Mouse (Mus musculus): ENCODE data around the gene Zfp36. TPM values are rescaled to one million over a fixed set of nuclear protein-coding genes. Genes with fewer than 3 reads are reported as not detected.
A peak's percentile ranks its signal among the peaks of the same experiment; 100 is the strongest.

The Zfp36 gene
- total RNA-seq, 2 experiments from 2014 or later, result 5.9 to 11.6 TPM

DNA sequence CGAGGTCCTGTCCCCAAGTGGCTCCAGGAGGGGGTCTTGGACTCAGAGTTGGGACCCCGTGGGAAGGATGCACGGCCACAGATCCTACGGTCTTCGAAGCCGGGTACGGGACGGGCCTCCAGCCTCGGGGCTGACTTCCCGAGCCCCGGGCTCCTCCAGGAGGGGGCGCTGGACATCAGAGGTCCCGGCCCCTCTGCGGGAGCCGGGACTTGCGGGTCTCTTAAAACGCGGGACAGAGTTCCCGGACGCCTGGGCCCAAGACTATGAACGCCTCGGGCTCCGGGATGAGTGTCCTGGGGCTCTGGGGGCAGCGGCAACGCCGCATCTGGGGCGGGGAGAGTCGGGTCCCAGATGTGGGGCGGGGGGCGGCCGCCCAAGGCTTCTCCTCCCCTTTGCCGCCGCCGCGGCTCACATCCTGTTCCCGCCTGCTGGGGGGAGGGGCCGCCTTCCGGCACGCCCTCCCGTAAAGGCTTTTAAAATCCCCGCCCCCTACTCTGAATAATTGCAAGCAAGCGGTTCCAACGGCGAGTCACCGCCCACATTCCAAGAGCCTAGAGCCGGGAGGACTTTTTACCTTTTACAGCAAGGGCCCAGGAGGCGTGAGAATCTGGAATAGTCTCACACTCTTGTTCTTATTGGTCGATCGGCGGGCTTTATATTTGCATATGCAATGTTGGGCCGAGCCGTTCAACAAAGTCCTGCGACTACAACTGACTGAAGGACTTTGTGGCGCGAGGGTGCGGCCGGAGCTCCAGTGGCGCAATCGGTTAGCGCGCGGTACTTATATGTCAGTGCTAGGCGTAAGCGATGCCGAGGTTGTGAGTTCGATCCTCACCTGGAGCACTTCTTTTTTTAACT is 7.6 kb downstream of the Zfp36 start, which contains the start of gene Plekhg2:
Plekhg2 (minus strand) TSS at position 349 of the 858 bp plus-strand sequence.
- DNase-seq, result peak; percentile 95
- intact Hi-C loops (cut with DNase I; ENCODE audit: low total_unique reads), result no loop called here

DNA sequence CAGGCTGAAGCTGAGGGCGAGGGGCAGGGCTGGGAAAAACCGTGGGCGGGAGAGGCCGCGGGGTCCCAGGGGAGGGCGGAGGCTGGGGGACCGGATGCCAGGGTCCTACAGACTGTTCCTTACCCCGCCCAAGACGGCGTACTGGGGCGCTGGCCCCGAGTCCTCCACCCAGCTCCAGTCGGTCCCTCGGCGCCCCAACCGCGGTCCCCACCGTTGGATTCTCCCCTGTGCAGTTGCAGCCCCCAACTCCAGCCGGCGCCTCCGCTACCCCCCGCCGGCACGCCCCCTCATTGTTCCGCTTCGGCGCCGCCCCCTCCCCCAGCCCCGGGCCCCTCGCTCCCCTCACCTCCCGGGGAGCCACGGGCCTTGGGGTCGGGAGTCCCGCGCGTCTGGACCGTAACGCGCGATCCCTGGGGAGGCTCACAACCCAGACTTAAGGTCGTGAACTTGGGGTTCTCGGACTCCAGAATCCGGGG is 8.5 kb downstream of the Zfp36 start:
- intact Hi-C loops (cut with DNase I; ENCODE audit: low total_unique reads), result no loop called here

DNA sequence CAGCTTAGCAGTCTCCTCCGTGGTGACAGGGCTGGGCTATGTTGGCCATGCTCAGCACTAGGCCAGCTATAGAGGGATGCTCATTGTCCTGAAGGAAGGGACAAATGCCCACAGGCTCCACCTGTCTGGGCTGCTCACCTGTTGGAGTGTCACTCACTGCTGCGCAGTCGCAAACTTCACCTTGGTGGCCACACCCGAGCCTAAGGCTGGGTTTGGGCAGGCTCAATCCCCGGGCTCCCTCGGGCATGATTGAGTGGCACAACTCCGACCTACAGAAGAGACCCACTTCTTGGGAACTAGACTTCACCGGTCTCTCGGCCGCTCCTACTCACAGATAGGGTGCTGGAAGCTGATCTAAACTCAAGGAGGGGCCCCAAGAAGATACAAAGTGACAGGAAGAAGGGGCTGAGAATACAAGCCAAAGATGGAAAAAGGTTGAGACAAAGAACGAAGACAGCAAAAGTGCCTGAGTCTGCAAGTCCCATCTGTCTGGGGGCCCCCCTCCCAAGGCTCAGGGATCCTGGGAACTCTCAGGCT is 9.0 kb downstream of the Zfp36 start:
- intact Hi-C loops (cut with DNase I; ENCODE audit: low total_unique reads), result no loop called here
- no peak for DNase-seq

More for the DNA sequence above, 8.5 kb downstream of the Zfp36 start:
- peak; percentile 80 for DNase-seq

GRCm38 (mm10) chr7:28370051-28370450 is 10.0 kb downstream of the Zfp36 start:
- DNase-seq, result no peak
- intact Hi-C loops (cut with DNase I; ENCODE audit: low total_unique reads), result no loop called here

DNA sequence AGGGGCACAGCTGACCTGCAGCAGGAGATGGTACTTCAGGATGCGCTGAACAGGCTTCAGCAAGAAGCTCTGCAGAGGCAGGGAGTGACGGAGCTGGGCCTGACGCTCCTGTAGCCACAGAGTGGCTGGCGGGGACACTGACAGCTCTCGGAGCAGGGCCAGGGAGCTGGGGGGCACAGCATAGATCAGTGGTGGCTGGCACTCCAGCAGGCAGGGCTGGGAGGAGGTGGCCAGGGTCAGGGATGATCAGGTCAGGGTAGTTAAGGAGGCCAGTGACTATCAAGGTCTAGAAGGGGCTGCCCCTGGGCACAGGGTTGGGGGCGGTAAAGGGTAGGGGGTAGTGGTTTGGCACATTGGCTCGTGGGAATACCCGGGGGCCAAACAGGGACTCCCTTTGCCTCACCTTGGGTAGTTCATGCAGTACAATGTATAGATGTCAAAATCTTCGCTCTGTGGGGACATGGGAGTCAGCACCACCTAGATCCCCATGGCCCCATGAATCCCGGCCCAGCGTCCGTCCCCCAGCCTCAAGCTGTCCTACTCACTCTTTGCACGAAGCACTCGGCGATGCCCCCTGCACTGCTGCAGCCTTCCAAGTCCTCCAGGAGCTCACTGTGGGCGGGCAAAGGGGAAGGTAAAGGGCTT is 11.7 kb downstream of the Zfp36 start:
- intact Hi-C loops (cut with DNase I; ENCODE audit: low total_unique reads), result no loop called here

DNA sequence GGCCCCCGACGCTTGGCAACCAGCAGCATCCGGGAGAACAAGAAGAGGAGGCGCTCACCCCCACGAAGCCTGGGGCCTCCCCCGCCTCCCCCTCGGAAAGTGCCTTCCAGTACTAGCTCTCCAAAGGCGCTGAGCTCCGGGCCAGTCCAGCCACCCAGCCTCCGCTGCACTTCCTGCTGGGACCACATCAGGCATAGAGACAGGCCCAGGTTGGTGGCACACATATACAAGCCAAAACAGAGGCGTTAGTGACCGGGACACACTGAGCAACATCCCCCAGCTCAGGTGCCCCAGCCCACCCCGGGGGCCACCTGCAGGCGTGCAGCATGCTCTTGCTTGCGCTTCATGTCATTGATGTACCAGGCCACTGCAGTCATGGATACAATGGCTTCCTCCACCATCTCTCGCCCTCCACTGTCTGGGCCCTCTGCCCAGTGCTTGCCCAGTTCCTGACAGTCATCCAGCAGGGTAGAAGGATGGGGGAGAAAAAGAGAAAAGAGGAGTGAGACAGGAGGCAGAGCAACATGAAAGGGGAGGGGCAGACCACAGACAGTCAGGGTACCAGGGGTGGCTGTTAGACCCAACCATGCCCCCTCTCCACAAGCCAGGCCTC is 12.3 kb downstream of the Zfp36 start:
- no peak for DNase-seq
- intact Hi-C loops (cut with DNase I; ENCODE audit: low total_unique reads), result no loop called here

More for the DNA sequence above, 11.7 kb downstream of the Zfp36 start:
- no peak for DNase-seq

DNA sequence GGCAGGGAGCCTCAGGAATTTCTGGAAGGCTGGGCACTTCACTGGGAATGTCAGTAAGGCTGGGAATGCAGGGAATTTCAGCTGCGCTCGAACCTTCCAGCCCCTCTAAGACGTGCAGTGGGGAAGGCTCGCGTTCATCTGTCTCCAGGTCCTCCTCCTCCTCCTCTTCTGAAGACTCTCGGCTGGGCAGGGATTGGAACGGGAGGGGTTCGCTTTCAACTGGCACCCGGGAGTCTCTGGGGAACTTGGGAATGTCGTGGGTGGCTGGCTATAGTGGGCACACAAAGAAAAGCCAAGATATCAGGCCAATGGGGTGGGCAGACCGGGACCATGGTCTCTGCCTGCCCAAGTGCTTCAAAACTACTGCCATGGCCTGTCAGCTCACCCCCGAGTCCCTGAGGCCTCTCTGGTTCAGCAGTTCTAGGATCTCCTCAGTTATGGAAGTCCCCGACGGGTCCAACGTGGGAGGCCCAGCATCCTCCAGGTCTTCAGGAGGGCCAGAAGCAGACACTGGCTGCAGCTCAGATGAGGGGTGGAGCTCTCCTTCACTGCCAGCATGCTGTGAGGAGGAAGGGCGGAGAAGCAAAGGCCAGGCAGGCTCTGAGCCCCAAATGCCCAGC is 17.5 kb downstream of the Zfp36 start:
- no peak for DNase-seq
- intact Hi-C loops (cut with DNase I; ENCODE audit: low total_unique reads), result no loop called here

DNA sequence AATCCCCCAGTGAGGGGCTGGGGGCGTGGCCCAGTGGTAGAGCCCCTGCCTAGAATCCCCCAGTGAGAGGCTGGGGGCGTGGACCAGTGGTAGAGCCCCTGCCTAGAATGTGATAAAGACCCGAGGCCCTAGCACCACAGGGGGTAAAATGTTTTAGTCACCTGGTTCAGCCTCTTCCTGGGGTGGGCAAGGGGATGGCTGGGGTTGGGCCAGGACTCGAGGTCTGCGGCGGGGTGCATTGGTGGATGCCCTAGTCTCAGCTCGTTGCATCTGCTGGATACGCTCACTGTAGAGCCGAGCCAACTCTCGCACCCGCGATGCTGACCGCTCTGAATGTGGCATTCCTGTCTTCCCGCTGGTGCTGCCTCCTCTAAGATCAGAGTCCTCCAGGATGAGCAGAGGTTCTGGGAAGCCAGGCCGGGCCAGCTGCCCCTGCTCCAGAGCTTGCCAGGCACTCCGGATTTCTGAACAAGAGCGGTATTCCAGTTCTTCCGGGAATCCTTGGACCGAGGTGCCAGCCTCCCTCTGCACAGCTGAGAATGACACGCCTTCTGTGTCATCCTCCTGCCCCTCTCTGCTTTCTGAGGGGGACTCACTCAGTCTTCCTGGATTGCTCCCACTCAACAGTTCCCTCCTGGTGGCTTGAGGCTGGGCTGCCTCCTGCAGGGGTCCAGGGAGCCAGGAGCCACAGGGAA is 18.3 kb downstream of the Zfp36 start:
- intact Hi-C loops (cut with DNase I; ENCODE audit: low total_unique reads), result no loop called here
- DNase-seq, result no peak

DNA sequence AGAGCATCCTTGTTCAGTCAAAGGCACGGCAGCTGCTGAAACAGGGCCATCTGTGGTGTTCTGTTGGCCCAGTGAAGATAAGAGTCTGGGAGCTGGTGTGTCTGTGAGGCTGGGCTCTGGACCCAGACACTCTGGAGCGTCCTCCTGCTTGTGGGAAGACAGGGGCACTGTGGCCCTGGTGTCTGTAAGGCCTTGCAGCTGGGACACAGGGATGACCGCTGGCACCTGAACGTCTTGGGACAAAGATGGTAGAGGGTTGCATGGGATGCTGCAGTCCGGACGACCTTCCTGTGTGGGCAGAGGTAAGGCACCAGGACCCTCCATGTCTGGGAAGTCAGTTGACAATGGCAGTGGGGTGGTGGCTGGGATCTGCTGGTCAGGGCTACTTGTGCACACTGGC is 19.8 kb downstream of the Zfp36 start:
- intact Hi-C loops (cut with DNase I; ENCODE audit: low total_unique reads), result no loop called here
- no peak for DNase-seq

- intact Hi-C loops (cut with DNase I; ENCODE audit: low total_unique reads), result no loop called here
- DNase-seq, result no peak
These were observed 20.2 kb downstream of the Zfp36 start for GRCm38 (mm10) chr7:28359854-28360253.

GRCm38 (mm10) chr7:28358431-28358830 is 21.6 kb downstream of the Zfp36 start:
- no peak for DNase-seq
- intact Hi-C loops (cut with DNase I; ENCODE audit: low total_unique reads), result no loop called here

GRCm38 (mm10) chr7:28357984-28358383 is 22.1 kb downstream of the Zfp36 start:
- intact Hi-C loops (cut with DNase I; ENCODE audit: low total_unique reads), result no loop called here
- no peak for DNase-seq

DNA sequence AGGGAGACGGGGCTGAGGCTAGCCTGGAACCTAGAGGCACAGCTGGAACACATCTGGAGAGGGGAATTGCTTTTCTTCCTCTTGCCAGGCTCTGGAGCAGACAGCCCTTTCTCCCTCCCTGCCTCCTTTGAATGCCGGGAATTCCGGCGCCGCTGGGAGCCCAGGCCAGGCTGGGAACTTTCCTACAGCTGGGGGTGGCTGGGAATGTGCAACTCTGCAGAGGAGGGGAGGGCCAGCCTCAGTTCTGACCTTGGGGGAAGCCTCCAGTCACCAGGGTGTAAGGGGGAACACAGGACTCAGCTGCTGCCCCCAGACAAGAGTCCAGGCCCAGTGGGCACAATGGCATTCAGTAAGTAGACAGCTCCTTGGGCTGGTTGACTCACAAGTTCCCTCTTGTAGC is 23.1 kb downstream of the Zfp36 start:
- DNase-seq, result peak; percentile 75

DNA sequence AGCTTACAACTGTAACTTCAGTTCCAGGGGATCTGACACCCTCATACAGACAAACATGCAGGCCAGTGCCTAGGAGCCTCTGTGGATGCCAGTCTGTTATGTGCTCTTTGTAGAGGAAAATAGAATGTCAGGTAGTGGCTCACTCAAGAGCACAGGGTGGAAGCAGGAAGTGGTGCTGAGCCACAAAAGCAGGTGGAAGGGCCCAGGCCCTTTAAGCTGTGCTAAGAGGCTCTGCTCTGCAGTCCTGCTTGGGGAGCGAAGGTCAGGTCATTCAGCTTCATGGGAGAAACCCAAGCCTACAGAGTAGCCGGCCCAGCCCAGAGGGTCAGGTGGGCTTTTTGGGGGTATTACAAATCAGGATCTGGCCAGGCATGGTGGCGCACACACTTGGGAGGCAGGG is 24.8 kb downstream of the Zfp36 start:
- DNase-seq, result no peak
- intact Hi-C loops (cut with DNase I; ENCODE audit: low total_unique reads), result no loop called here

More for the DNA sequence above, 23.1 kb downstream of the Zfp36 start:
- intact Hi-C loops (cut with DNase I; ENCODE audit: low total_unique reads), result no loop called here

DNA sequence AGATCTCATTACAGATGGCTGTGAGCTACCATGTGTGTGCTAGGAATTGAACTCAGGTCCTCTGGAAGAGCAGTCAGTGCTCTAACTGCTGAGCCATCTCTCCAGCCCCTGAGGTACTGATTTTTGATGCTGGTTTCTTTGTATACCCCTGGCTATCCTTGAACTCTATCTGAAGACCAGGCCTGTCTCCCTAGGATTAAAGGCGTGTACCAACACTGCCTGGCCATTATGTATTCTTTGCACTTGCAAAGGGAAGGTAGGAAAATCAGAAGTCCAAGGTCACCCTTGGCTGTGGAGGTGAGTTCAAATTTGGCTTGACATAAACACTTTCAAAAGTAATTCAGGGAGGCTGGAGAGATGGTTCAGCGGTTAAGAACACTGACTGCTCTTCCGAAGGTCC is 25.5 kb downstream of the Zfp36 start:
- intact Hi-C loops (cut with DNase I; ENCODE audit: low total_unique reads), result no loop called here
- DNase-seq, result no peak

DNA sequence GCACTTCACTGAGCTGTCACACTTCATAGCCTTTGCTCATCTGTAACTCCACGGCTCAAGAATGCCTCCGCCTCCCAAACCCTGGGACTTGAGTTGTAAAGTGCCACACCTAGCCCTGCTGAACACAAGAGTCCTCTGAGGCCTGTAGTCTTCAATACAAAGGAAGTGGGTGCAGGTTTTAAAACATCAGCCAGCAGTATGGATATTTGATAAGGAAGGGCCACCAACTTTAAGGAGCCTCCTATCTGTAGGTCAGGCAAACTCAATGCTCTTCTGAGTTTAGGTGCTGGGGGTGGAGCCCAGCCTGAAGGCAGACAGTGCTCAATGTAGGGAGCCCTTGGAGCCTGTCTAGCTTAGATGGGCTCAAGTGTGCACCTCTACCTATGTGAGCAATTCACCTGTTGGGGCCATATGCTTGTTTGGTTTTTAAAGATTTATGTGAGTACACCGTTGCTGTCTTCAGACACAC is 25.9 kb downstream of the Zfp36 start:
- intact Hi-C loops (cut with DNase I; ENCODE audit: low total_unique reads), result no loop called here
- DNase-seq, result no peak

DNA sequence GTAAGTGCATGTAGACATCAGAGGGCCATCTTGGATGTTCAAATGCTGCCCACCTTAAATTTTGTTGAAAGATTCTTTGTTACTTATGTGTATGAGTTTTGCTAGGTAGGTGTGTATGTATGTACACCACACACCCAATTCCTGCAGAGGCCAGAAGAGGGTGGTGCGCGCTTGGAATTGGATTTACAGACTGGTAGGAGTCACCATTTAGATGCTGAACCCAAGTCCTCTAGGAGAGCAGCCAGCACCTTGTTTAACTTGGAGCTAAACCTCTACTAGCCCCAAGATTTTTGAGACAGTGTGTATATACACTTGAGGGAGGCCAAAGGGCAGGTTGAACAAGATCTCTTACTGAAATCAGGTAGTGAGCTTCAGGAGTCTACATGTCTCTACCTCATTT is 26.8 kb downstream of the Zfp36 start:
- intact Hi-C loops (cut with DNase I; ENCODE audit: low total_unique reads), result no loop called here

DNA sequence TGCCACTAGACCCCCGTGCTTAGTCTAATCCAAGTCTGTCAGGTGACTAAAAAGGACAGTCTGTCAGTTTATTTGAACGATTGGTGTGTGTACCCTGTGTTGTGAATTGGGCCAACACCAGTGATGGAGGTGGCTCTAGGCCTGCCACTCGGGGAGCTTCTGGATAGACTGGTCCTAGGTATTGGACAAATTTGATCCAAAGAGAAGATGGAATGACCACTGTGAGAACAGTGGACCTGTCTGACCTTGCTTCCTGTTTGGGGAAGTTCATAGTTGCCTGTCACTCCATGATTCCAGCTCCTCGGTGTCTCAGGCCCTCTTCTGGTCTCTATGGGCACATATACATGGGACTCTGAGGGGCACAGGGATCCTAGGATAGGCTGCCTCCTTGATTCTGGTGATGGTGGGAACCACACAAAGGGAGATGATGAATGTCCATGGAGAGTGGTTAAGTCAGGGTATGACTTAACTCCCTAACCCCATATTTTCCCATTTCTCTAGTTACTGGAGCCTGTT is 28.3 kb downstream of the Zfp36 start:
- intact Hi-C loops (cut with DNase I; ENCODE audit: low total_unique reads), result no loop called here
- no peak for DNase-seq

More for the DNA sequence above, 26.8 kb downstream of the Zfp36 start:
- DNase-seq, result no peak
